Mouse (Mus musculus) bone marrow, adult 2 months (tissue): ENCODE measurements around the gene Svop. TPM values are rescaled to one million over a fixed set of nuclear protein-coding genes. Genes with fewer than 3 reads are reported as not detected.

Source experiments
- H3K27ac ChIP-seq: fragments of 200-500 bp; 2 replicates; pipeline ENCODE4 v1.5.1; 2012; ENCODE audit warnings: low read depth, mild to moderate bottlenecking, control low read depth, inconsistent platforms, low read length; ENCODE audit not compliant: control insufficient read depth, poor library complexity, insufficient read depth
- H3K4me1 ChIP-seq: fragments of 200-500 bp; 2 replicates; pipeline ENCODE4 v1.6.1; 2011; ENCODE audit warnings: low read length; ENCODE audit not compliant: control insufficient read depth, insufficient read depth
- H3K4me3 ChIP-seq: fragments of 200-500 bp; replicated peaks from 2 replicates; pipeline ENCODE3; 2011; ENCODE audit warnings: mild to moderate bottlenecking, low read depth, low read length, control low read depth; ENCODE audit not compliant: control insufficient read depth
- CTCF ChIP-seq: fragments of 200-500 bp; IDR thresholded peaks from 2 replicates; pipeline ENCODE4 v1.5.1; 2011; ENCODE audit warnings: low read length, control low read depth; ENCODE audit not compliant: control insufficient read depth, insufficient read depth
- POLR2A ChIP-seq: fragments of 200-500 bp; IDR thresholded peaks from 2 replicates; pipeline ENCODE4 v1.6.1; 2011; ENCODE audit warnings: low read depth, mild to moderate bottlenecking, control low read depth, low read length, borderline replicate concordance; ENCODE audit not compliant: control insufficient read depth
- WGBS: fragments of 180-500 bp; shearing (Covaris S2); methylation state at CpG from one replicate; pipeline ENCODE4 v1.1.7; 2018; 5-methylcytosine and 5-hydroxymethylcytosine counted together
- polyA plus RNA-seq: library from polyadenylated mRNA; stranded (reverse); fragments of >200 nt; gene quantifications from 2 replicates; pipeline ENCODE4 v1.2.4, GENCODE M21; 2011; ENCODE audit warnings: low replicate concordance; ENCODE audit not compliant: missing spikeins, insufficient read depth, insufficient read length

Svop gene
- polyA plus RNA-seq, 1 experiment: not detected

GRCm38 (mm10) chr5:114030652-114031051, 60.7 kb downstream of the Svop start:
- Histone ChIP-seq H3K4me1 (no peaks in the 10 kb centered on the region), H3K4me3 (no peak overlapping the region), H3K27ac (no peak overlapping the region)
- 86% methylated on average over 12 of the region's 12 CpGs for WGBS
- TF ChIP-seq POLR2A (no peak), CTCF (no peak)

GRCm38 (mm10) chr5:114028111-114028510, 63.3 kb downstream of the Svop start:
- Histone ChIP-seq H3K4me3 (no peak overlapping the region), H3K27ac (no peak overlapping the region), H3K4me1 (no peaks in the 10 kb centered on the region)
- 82% methylated on average over 12 of the region's 12 CpGs for WGBS
- TF ChIP-seq POLR2A: no peak
- TF ChIP-seq CTCF: no peak

- H3K27ac ChIP-seq: no peak overlapping the region
- no peak overlapping the region for H3K4me3 ChIP-seq
- WGBS: 79% methylated on average over 12 of the region's 12 CpGs
- TF ChIP-seq CTCF: no peak
- TF ChIP-seq POLR2A: no peak
- no peaks in the 10 kb centered on the region for H3K4me1 ChIP-seq
Observed at GRCm38 (mm10) chr5:114027217-114027944, 64.0 kb downstream of the Svop start.

- no peak overlapping the region for H3K27ac ChIP-seq
- 8% methylated on average over 10 of the region's 10 CpGs for WGBS
- no peak for TF ChIP-seq POLR2A
- TF ChIP-seq CTCF: no peak
- H3K4me3 ChIP-seq: no peak overlapping the region
- H3K4me1 ChIP-seq: no peaks in the 10 kb centered on the region
Observed at GRCm38 (mm10) chr5:114024885-114025284, 66.5 kb downstream of the Svop start.

- H3K27ac ChIP-seq: no peak overlapping the region
- TF ChIP-seq POLR2A (no peak), CTCF (no peak)
- no peaks in the 10 kb centered on the region for H3K4me1 ChIP-seq
- H3K4me3 ChIP-seq: no peak overlapping the region
- 47% methylated on average over 6 of the region's 6 CpGs for WGBS
Observed at GRCm38 (mm10) chr5:114024390-114024789, 67.0 kb downstream of the Svop start.

GRCm38 (mm10) chr5:114015121-114015520, 76.2 kb downstream of the Svop start:
- 60% methylated on average over 7 of the region's 7 CpGs for WGBS
- H3K4me1 ChIP-seq: no peaks in the 10 kb centered on the region
- no peak overlapping the region for H3K4me3 ChIP-seq
- TF ChIP-seq CTCF (no peak), POLR2A (no peak)
- H3K27ac ChIP-seq: no peak overlapping the region

GRCm38 (mm10) chr5:114009049-114009448, 82.3 kb downstream of the Svop start:
- TF ChIP-seq CTCF (no peak), POLR2A (no peak)
- H3K4me1 ChIP-seq: no peaks in the 10 kb centered on the region
- H3K4me3 ChIP-seq: no peak overlapping the region
- WGBS: 35% methylated on average over 4 of the region's 4 CpGs
- H3K27ac ChIP-seq: no peak overlapping the region

GRCm38 (mm10) chr5:114007753-114008453, 83.5 kb downstream of the Svop start:
- H3K4me3 ChIP-seq: no peak overlapping the region
- TF ChIP-seq POLR2A: no peak
- no peak for TF ChIP-seq CTCF
- no peaks in the 10 kb centered on the region for H3K4me1 ChIP-seq
- WGBS: 88% methylated on average over 12 of the region's 12 CpGs
- H3K27ac ChIP-seq: no peak overlapping the region

GRCm38 (mm10) chr5:114006974-114007373, 84.4 kb downstream of the Svop start:
- H3K4me3 ChIP-seq: no peak overlapping the region
- 80% methylated on average over 4 of the region's 4 CpGs for WGBS
- no peak overlapping the region for H3K27ac ChIP-seq
- H3K4me1 ChIP-seq: no peaks in the 10 kb centered on the region
- TF ChIP-seq POLR2A: no peak
